Mouse (Mus musculus) erythroblast, embryonic 14.5 days (primary cell): ENCODE measurements around the gene Cd47.

ENCODE experiments used
- GATA1 ChIP-seq: IDR thresholded peaks from 2 replicates; pipeline ENCODE4 v1.6.1; 2012; ENCODE audit warnings: low read length, inconsistent platforms, mixed read lengths
- TAL1 ChIP-seq: IDR thresholded peaks from 3 replicates; pipeline ENCODE4 v1.6.1; 2012; ENCODE audit warnings: low read length, inconsistent platforms, mixed read lengths

- TF ChIP-seq GATA1 (no peak), TAL1 (no peak)
Observed at GRCm38 (mm10) chr16:49894624-49895023, 94.3 kb downstream of the Cd47 start.
